Mouse (Mus musculus): ENCODE results near the gene Pclo.
"Not testable (repeated sequence)": the region's sequence is repeated elsewhere in the genome, so short reads cannot be mapped to it uniquely, and the experiment has no call there.

Gene Pclo

DNA sequence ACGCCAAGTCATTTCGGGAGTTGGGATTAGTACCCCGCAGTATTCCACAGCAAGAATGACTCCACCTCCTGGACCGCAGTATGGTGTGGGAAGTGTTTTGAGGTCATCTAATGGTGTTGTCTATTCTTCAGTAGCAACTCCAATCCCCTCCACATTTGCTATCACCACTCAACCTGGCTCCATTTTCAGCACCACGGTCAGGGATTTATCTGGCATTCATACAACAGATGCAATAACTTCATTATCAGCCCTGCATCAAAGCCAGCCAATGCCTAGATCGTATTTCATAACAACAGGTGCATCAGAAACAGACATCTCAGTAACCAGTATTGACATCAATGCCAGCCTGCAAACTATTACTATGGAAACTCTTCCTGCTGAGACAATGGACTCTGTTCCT is 165.7 kb downstream of the Pclo start:
- no peak for DNase-seq (ENCODE audit: low read depth, low spot score)

DNA sequence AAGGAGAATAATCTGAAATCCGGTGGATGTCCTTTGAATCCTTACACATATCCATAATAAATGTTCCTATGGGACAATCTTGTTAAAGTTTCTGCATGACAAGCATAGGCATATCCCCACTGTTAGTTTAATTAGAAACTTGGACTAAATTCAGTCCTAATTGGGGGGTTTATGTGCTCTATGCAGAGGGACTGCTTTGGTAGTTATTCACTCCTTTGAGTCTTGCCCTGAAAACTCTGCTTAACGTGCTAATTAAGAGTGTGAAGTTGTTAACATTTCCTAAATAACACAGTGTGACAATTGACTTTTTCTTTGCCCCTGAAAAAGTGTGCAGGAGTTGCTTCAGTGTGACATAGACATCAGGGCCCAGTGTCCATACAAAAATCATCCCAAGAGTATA is 177.3 kb downstream of the Pclo start:
- DNase-seq (ENCODE audit: low read depth, low spot score), result no peak

DNA sequence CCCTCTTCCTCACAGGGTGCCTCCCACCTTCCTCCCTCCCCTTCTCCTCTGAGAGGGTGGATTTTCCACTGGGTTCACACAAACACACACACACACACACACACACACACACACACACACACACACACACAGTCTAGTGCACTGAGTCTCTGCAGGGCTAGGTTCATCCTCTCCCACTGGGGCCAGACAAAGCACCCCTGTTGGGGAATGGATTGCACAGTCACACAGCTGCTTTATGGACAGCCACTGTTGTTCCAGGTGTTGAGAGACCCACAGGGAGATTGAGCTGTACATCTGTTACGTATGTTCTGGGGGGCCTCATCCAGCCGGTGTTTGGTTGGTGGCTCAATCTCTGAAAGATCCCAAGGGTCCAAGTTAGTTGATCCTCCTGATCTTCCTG is 182.0 kb downstream of the Pclo start:
- DNase-seq (ENCODE audit: low read depth, low spot score), result no peak

DNA sequence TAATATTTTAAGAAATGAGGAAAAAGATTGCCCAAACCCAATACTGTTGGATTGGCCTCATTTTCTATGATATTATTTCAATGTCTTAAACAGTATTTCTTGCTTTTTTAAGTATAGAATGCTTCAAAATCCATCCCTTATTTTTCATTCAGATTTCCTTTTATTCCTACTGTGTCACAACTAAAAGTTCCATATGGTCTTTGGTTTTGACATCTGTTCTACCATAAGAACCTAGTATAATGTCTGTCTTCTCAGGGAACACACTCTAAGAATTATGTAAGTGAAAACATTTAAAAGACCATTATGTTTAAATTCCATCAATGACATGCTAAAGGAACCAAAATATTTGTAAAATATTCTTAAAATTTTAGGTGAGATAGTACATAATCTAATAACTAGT is 186.2 kb downstream of the Pclo start:
- no peak for DNase-seq (ENCODE audit: low read depth, low spot score)

DNA sequence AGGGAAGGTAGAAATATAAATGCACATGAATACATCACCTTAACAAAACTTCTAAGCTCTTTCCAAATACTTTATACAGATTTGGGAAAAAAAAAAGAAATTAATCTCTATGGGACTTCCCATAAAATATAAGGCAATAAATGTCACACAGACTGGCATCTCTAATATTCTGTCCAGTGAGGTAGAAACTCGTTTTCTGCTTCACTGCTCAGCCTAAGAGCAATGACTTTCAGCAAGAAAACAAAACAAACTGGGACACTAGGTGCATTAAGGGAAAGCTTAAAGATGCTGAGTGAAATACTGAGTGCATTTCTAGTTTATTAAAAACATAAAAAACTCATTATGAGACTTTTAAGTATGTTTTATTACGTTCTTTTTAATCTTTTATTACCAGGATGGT is 190.7 kb downstream of the Pclo start:
- DNase-seq (ENCODE audit: low read depth, low spot score), result no peak

DNA sequence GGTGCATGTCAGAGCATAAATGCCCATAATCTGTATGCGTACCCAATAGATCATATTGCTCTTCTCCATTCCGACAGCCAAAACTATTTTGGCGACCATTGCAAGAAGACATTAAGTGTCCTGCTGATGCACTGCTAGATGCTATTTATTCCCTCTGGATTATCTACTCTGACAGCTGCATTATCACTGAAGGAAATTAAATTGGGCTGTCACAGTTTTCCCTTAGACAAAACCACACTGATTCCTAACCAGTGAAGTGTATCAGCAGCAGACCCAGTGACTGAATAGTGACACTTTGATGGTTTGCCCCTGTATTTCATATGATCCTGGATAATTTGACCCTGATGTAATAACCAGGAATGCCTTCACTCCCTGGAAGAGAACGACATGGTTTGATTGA is 192.6 kb downstream of the Pclo start:
- DNase-seq (ENCODE audit: low read depth, low spot score), result no peak

DNA sequence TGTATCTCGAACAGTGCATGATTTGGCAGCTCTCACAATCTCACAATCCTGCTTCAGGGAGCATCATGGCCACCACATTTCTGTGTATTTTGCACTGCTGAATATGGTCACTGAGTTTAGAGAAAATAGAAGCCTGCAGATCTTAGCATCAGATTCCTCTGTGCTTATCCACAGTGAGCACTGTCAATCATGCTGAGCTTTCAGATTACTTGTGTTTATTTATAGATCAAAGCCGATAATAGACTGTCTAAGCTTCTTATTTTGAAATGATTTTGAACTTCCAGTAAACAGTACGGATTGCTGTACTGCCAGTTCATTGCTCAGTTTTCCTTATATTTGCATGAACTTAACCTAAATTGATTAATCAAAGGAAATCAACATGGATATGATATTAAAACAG is 208.9 kb downstream of the Pclo start:
- peak; percentile 75 for DNase-seq (ENCODE audit: low read depth, low spot score)

DNA sequence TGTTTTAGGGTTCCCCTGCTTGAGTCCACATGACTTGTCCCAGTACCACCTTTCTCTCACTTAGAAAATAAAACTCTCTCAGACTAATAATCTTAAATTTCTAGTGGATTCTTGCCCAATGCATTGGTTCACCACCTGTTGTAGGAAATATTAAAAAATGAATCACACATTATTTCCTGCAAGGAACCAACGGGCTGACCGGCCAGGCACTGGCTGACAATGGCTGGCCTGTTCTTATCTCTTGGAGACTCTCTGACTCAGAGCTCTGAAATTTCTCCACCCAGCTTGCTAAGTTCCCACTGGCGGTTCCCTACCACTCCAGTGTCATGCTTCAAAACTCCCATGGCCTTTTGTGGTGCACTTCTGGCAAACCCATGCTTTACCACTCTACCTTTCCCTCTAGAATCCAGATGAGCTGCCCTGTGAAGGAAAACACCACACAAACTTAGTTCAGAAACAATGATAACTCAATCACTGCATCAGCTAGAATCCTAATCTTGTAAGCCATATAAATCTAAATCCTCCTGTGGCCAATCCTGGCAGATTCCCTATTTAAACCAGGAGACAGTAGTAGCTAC is 214.0 kb downstream of the Pclo start:
- no peak for DNase-seq (ENCODE audit: low read depth, low spot score)

DNA sequence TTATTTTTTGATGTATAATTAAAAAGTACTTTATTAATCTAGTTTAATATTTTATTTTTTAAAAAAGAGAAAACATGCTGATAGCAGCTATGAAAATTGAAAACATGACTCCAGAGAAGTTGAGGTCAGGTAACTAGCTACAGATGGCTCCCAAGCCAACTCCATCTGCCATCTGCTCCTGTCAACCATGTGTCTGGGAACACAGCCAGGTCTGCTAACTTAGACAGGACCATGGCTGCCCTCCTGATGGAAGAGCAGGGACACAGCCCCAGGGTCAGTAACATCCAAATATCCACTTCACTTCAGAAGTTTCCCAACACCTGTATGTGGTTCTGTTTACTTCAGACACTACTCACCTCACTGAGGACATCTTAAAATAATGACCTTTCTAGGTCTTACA is 236.2 kb downstream of the Pclo start:
- no peak for DNase-seq (ENCODE audit: low read depth, low spot score)

DNA sequence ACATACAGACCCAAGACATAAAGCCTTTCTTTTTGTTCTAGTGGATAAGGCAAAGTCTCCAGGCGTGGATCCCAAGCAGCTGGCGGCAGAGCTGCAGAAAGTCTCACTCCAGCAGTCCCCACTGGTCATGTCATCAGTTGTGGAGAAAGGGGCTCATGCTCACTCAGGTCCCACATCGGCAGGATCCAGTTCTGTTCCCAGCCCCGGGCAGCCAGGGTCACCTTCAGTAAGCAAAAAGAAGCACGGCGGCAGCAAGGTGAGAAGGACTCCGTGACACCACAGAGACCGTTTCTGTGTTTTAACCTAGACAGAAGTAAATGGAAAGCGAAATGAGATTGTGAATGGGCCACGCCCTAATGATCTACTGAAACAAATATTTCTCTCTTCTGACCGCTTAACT is 252.0 kb downstream of the Pclo start:
- no peak for DNase-seq (ENCODE audit: low read depth, low spot score)

DNA sequence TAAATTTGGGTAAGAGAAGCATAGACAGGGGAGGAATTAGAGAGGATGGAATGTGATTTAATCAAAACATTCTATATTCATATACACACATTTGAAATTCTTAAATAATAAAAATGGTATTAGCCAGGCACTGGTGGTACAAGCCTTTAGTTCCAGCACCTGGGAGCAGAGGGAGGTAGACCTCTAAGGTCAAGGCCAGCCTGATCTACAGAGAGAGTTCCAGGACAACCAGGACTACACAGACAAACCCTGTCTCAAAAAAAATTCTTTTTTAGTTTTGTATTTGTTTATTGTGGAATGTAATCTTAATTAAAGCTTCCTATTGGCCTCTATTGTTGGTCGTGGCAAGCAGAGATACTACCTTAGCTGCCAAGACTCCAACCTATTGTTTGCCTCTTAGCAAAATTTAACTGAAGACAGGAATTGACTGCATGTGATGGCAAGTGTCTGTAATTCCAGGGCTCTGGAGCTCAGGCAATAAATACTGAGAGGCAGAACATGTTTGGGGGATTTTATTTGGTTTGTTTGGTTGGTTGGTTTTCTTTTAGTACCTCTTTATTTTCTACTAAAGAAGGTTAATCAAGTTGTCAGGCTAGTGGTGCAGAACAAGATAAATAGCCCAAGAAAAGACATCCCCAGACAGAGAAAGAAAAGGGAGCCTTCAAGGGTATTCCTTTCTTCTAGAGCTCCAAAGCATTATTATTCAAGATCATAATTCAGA is 267.8 kb downstream of the Pclo start:
- no peak for DNase-seq (ENCODE audit: low read depth, low spot score)

DNA sequence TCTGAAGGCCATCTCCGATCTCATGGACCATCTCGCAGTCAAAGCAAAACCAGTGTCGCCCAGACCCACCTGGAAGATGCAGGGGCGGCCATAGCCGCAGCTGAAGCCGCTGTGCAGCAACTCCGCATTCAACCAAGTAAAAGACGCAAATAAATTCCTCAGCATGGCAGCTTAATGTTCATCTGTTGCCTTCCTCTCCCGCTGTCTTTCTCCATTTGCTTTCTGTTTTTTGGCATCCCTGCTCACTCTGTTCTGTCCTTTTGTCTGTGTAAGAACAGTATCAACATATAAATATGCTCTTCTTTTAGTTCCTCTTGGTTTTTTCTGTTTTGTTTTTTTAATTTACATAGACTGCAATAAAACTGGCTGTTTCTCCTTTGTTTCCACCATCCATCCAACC is 279.2 kb downstream of the Pclo start:
- DNase-seq (ENCODE audit: low read depth, low spot score), result no peak

DNA sequence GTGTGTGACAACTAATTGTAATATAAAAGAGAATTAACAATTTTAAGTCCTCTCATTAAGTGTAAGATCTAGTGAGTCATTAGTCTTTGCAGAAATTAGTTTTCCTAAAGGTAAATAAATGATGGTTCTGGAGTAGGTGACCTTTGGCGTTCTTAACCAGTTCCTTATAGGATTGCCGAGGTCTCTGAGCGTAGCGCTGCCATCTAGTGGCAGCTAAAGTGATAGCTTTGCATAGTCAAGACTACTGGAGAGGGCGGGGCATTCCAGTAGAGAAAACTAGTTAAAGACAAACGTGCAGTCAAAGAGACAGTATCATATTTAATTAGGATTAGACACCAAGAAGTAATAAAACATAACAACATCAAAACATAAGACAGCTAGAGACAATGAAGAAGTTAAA is 292.4 kb downstream of the Pclo start:
- DNase-seq (ENCODE audit: low read depth, low spot score), result peak; percentile 64

DNA sequence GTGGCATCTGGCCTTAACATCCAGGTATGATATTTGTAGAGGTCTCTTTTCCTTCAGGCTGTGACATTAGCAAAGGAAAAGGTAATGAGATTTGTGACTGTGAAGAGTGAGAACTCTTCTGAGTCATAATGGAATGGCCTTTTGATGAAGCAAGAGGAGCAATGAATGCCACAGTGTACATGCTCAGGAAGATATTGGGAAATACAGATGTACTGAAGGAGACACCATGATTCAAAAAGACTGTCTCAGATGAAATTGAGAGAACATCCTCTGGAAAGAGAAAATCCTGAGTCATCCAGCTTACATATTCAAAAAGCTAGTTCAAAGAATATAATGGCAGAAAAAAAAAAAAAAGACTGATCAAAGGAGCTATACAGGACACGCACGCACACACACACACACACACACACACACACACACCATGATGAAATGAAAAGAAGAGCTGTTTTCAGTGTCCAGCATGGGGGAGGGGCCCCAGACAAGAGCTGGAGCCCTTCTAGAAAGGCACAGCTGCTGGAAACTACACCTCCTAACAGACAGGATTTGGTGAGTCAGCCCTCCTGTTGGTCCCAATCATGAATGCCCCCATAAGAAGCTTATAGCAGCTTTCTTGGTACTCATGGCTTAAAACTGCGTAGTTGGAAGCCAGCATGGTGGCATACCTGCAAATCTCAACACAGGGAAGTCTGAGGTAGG is 318.6 kb downstream of the Pclo start:
- DNase-seq (ENCODE audit: low read depth, low spot score), result peak; percentile 21

DNA sequence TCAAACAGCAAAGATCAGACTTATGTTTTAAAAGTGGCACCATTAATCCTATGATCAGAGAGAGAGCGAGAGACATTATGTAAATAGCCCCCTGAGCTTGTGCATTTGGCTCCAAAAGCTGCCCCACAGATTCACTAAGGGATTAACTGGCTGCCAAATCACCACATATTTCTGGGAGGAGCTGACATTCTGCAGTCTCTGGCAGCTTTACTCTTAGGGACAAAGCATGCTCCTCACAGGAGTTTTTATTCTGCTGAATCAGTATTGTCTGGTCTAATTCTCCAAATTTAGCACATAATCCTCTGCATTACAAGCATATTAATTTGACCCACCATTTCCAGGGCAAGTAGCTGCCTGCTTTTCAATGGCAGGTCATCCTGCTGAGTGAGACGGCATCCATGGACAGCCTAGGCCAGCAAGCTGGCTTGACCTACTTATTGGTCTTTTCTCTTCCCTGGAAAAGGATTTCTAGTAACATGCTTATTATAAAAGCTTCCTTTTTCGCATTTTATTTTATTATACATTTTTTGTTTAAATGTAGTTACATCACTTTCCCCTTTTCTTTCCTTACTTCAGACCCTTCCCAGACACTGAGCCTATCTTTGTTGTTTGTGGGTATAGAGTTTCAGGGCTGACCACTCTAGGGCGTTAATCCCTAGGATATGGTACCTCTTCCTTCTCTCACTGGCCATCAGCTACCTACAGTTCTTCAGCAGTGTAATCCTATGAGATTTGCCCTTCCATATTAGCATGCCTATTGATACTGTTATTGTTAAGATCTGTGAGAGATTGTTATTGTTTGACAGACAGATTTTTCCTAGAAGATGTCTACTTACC is 319.7 kb downstream of the Pclo start:
- peak; percentile 41 for DNase-seq (ENCODE audit: low read depth, low spot score)

DNA sequence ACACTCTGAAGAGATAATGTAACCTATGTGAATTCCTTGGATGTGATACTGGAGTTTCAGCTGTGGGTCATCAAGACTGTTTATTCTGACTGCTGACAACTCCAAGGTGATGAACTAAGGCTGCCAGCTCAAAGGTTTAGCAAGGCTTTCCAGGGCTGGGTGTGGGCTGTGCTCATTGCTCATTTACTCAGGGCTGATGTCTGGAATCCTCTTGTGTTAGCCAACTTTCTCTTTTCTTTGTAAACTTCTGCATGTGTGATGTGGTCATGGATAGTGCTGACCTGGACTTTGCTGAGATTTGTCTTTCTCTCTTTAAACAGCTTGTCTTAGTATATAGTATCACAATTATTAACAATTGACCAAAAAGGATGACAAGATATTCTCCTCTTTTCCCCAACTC is 338.9 kb downstream of the Pclo start:
- no peak for DNase-seq (ENCODE audit: low read depth, low spot score)

DNA sequence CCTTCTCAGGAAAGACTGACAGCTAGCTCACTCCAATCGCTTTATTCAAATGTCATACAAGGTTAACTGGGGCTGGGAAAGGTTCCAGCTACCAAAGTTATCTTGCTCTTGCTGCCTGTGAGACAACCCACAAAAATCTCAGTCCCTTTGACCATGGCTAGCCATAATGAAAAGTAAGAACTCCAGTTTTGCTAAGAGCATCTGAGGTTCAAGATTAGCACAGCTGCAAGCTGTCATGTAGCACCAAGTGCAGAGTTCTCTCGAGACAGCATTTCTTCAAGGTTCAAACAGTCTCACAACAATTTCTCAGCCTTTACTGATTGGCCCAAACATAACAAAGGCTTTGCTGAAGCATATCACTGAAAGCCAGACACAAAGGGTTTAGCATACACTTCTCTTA is 370.6 kb downstream of the Pclo start:
- DNase-seq (ENCODE audit: low read depth, low spot score), result not testable (repeated sequence)

DNA sequence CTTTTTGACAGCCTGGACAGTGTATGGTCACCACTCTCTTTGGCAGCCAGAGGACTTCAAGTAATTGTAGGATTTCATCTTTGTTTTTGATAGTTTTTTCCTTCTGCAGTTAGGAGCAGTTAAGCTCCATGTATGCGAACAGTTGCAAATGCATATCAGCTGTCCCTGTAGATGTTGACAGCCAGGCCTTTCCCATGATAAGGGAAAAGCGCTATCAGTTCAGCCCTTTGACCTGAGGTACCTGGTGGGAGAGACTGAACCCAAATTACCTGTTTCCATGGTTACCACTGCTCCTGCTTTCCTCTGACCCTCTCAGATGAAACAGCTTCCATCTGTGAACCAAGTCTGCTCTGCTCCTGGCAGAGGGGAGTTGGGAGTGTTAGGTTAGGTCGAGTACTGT is 377.5 kb downstream of the Pclo start:
- no peak for DNase-seq (ENCODE audit: low read depth, low spot score)

DNA sequence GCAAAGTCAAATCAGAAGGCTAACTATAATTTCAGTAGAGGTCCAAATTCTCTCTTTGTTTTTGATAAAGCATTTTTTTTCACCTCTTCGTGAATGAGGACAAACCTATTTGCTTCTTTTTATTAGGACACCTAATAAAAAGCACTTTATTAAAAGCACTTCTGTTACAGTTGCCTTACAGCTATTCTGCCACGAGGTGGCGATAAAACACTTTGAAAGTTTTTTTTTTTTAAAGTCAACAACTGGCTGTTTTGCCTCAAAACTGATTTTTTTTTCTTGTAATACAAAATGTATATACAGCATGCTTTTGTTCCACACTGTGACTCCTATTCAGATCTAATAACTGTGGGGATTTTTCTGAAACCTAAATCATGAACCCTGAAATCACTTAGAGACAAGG is 388.8 kb downstream of the Pclo start:
- not testable (repeated sequence) for DNase-seq (ENCODE audit: low read depth, low spot score)

All from retina, postnatal 7 days (tissue).